Mouse (Mus musculus) embryonic facial prominence, embryonic 11.5 days (tissue): Measurements from ENCODE around the gene Mtr. TPM values are rescaled to one million over a fixed set of nuclear protein-coding genes. Genes with fewer than 3 reads are reported as not detected.
A peak's percentile ranks its signal among the peaks of the same experiment; 100 is the strongest.

Experiments used
- ATAC-seq: fragments of 200-750 bp; cut with Nextera tagmentation; replicated peaks from 2 replicates; pipeline ENCODE4 v1.8.0; 2017; ENCODE audit warnings: low read depth; ENCODE audit not compliant: insufficient number of reproducible peaks, low FRiP score, low TSS enrichment
- DNase-seq: peaks from one replicate; pipeline ENCODE4 v3.0.0-alpha.2; 2015; ENCODE audit warnings: low spot score
- H3K27ac ChIP-seq: fragments of 300-500 bp; sonication (generic); replicated peaks from 2 replicates; pipeline ENCODE4 v1.5.1; 2014; ENCODE audit warnings: mild to moderate bottlenecking, low read depth, low read length, control low read depth
- H3K27me3 ChIP-seq: fragments of 300-500 bp; sonication (generic); 2 replicates; pipeline ENCODE4 v1.6.1; 2014; ENCODE audit warnings: mild to moderate bottlenecking, low read length, moderate library complexity, mixed read lengths; ENCODE audit not compliant: control insufficient read depth, insufficient read depth
- H3K36me3 ChIP-seq: fragments of 300-500 bp; sonication (generic); replicated peaks from 2 replicates; pipeline ENCODE4 v1.6.1; 2014; ENCODE audit warnings: low read depth, mild to moderate bottlenecking, low read length, moderate library complexity, mixed read lengths; ENCODE audit not compliant: control insufficient read depth, insufficient read depth
- H3K4me1 ChIP-seq: fragments of 300-500 bp; sonication (generic); 2 replicates; pipeline ENCODE4 v1.6.1; 2014; ENCODE audit warnings: low read length, mixed read lengths; ENCODE audit not compliant: control insufficient read depth, insufficient read depth
- H3K4me2 ChIP-seq: fragments of 300-500 bp; sonication (generic); 2 replicates; pipeline ENCODE4 v1.6.1; 2014; ENCODE audit warnings: low read depth, mild to moderate bottlenecking, control low read depth, low read length, moderate library complexity
- H3K4me3 ChIP-seq: fragments of 300-500 bp; sonication (generic); 2 replicates; pipeline ENCODE4 v1.5.1; 2014; ENCODE audit warnings: low read depth, low read length, control low read depth
- H3K9ac ChIP-seq: fragments of 300-500 bp; sonication (generic); replicated peaks from 2 replicates; pipeline ENCODE4 v1.6.1; 2014; ENCODE audit warnings: mild to moderate bottlenecking, control low read depth, low read length
- H3K9me3 ChIP-seq: fragments of 300-500 bp; sonication (generic); replicated peaks from 2 replicates; pipeline ENCODE4 v1.6.1; 2016; ENCODE audit warnings: mild to moderate bottlenecking, low read length, inconsistent platforms, mixed read lengths; ENCODE audit not compliant: control insufficient read depth
- WGBS: fragments of 180-500 bp; shearing (Covaris S2); extraction: QIAGEN DNeasy Blood & Tissue Kit; methylation state at CpG from one replicate; pipeline ENCODE4 v1.1.7; 2014; 5-methylcytosine and 5-hydroxymethylcytosine counted together
- polyA plus RNA-seq: library from polyadenylated mRNA; unstranded; fragments of >200 nt; fragmentation: Nextera tagmentation; extraction: Ambion mirVana; gene quantifications from 2 replicates; pipeline ENCODE4 v1.2.1, GENCODE M21; 2014

Mtr gene
- polyA plus RNA-seq, 1 experiment from 2014 or later = 18.2 TPM

DNA sequence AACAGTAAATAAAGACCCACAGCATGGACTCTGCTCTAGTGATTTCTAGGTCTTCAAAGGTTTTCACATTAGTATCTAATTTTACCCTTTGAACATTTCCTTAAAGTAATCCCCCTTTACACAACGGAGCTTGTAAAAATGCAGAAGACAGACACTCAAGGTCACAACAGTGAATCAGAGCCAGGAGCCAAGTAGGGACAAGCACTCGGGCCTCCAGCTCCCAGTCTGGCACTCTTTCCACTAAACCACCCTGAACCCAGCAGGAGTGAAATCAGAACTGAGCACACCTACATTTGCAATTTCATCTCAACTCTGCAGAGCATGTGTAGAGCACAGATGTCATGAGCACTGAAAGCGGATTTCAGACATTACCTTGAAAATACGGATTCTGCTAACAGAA, 61.1 kb downstream of the Mtr start:
- H3K36me3 ChIP-seq = no peaks in the 10 kb centered on the region
- no peak overlapping the region for H3K4me2 ChIP-seq
- no peaks in the 10 kb centered on the region for H3K9me3 ChIP-seq
- 86% methylated on average over 4 of the region's 4 CpGs for WGBS
- H3K4me1 ChIP-seq = no peaks in the 10 kb centered on the region
- no peaks in the 10 kb centered on the region for H3K27me3 ChIP-seq
- no peak for ATAC-seq
- H3K4me3 ChIP-seq = no peak overlapping the region
- no peak overlapping the region for H3K27ac ChIP-seq
- DNase-seq = no peak
- H3K9ac ChIP-seq = no peak overlapping the region

DNA sequence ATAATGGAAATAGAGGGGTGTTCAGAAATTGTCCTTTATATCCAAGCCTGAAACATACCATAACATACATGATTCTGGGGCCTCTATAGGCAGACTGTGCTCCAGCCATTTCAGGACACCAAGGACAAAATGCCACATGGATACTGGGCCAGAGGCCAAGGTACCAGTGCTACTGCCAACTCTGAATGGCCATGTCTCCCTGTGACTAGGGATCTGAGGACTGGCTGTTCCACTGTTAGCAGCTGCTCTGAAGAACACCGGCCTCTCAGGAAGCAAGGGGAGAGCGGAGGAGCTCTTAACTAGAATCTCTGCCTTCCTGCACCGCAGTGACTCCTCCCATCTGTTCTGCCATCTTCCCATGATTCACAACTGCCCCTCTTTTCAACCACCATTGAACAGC, 61.9 kb downstream of the Mtr start:
- no peaks in the 10 kb centered on the region for H3K4me1 ChIP-seq
- no peaks in the 10 kb centered on the region for H3K9me3 ChIP-seq
- H3K9ac ChIP-seq = no peak overlapping the region
- no peak overlapping the region for H3K27ac ChIP-seq
- H3K36me3 ChIP-seq = no peaks in the 10 kb centered on the region
- H3K27me3 ChIP-seq = no peaks in the 10 kb centered on the region
- no peak for ATAC-seq
- 100% methylated on average over 3 of the region's 3 CpGs for WGBS
- no peak for DNase-seq
- no peak overlapping the region for H3K4me2 ChIP-seq
- H3K4me3 ChIP-seq = no peak overlapping the region

DNA sequence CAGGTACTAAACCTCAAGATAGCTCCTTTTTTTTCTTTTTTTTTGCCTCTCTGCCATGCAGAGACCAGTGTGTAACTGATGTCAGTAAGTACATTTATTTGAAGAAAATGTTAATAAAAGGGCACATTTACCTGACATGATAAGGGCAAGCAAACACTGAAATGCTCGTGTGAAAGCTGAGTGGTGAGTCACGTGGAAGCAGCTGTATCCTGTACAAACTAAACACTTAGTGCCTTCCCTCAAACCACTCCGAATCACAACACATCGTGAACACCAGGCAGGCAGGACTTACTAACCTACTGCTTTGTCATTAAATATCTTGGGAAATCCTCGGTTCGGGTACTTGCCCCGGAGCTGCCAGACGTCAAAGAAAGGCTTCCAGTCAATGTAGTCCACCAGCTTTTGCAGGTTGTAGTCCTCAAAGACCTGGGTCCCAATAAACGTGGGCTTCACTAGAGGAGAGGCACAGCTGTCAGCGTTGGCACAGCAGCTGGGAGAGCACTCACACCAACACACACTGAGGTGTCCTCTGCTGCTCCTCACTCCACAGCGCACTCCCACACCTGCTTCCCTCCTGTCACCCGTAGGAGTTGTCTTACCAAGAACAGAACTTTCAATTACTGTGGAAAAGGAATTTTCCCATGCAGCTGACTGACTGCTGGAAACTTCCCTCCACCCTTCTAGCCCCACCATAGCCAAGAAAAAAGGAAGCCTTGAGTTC, 62.8 kb downstream of the Mtr start:
- DNase-seq = no peak
- no peak overlapping the region for H3K9ac ChIP-seq
- no peaks in the 10 kb centered on the region for H3K9me3 ChIP-seq
- no peak overlapping the region for H3K4me2 ChIP-seq
- ATAC-seq = no peak
- no peak overlapping the region for H3K27ac ChIP-seq
- no peak overlapping the region for H3K4me3 ChIP-seq
- no peaks in the 10 kb centered on the region for H3K36me3 ChIP-seq
- no peaks in the 10 kb centered on the region for H3K27me3 ChIP-seq
- WGBS = 86% methylated on average over 12 of the region's 12 CpGs
- H3K4me1 ChIP-seq = no peaks in the 10 kb centered on the region

DNA sequence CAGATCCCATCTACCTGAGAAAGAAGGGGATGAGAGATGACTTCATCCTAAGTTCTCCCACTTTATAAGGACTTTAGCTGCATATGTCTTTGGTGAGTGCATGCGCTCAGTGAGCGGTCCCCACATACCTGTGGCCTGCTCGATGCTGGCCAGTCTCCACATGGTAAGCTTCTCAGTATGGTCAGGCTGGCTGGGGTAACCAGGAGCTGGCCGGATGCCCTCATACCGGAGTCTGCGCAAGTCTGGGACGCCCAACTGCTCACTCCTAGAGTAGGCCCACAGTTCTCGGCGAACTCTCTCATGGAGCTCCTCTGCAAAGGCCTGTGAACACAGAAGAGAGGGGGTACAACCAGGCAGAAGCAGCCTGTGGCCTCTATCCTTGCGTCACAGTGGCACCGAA, 68.7 kb downstream of the Mtr start:
- no peaks in the 10 kb centered on the region; the same call in 1 of the 2 replicates for H3K36me3 ChIP-seq
- H3K4me2 ChIP-seq = no peak overlapping the region
- ATAC-seq = no peak
- no peaks in the 10 kb centered on the region for H3K9me3 ChIP-seq
- WGBS = 94% methylated on average over 11 of the region's 11 CpGs
- no peak for DNase-seq
- no peak overlapping the region for H3K4me3 ChIP-seq
- no peak overlapping the region for H3K9ac ChIP-seq
- no peaks in the 10 kb centered on the region for H3K4me1 ChIP-seq
- no peaks in the 10 kb centered on the region for H3K27me3 ChIP-seq
- no peak overlapping the region for H3K27ac ChIP-seq

DNA sequence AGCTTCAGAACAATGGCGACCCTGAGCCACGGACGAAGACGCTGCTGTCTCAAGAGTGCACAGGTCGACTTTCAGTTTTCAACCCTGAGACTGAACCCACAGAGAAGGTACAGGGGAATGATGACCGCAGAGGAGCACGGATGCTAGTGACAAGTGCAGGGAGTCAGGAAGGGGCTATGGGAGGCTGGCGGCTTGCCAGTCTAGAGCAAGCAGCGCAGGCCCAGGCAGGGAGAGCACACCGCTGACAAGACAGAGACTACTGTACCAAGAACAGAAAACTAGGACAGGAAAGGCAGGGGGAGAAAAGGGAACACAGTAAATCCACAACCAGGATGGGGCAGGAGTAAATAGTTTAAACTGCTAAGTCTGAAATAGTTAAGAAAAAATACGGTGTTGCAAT, 69.1 kb downstream of the Mtr start:
- no peaks in the 10 kb centered on the region for H3K4me1 ChIP-seq
- ATAC-seq (no peak), DNase-seq (no peak)
- no peak overlapping the region for H3K9ac ChIP-seq
- no peaks in the 10 kb centered on the region; the same call in 1 of the 2 replicates for H3K36me3 ChIP-seq
- H3K4me3 ChIP-seq = no peak overlapping the region
- H3K27me3 ChIP-seq = no peaks in the 10 kb centered on the region
- no peak overlapping the region for H3K27ac ChIP-seq
- no peak overlapping the region for H3K4me2 ChIP-seq
- WGBS = 83% methylated on average over 11 of the region's 11 CpGs
- no peaks in the 10 kb centered on the region for H3K9me3 ChIP-seq

DNA sequence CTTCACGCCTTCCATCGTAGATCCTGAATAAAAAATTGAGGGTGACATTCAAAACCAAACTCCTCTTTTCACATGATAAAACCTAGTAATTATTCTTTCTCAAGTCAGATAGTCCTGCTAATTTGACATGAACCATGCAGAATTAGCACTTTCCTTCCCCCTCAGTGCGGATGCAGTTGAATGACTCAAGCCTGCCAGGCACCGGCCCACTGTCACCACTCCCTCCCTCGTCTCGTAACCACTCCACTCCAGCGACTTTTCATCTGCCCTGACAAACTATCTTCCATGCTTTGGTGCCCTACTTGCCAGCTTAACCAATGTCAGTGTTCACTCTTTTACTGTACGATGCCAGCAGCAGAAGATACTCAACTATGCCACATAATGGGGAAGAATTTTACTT, 78.4 kb downstream of the Mtr start:
- Histone ChIP-seq H3K36me3 (no peaks in the 10 kb centered on the region), H3K9me3 (no peaks in the 10 kb centered on the region), H3K9ac (no peak overlapping the region), H3K4me3 (no peak overlapping the region), H3K4me1 (no peaks in the 10 kb centered on the region), H3K27ac (no peak overlapping the region), H3K4me2 (no peak overlapping the region), H3K27me3 (no peaks in the 10 kb centered on the region)
- DNase-seq = no peak
- no peak for ATAC-seq
- 76% methylated on average over 8 of the region's 8 CpGs for WGBS

DNA sequence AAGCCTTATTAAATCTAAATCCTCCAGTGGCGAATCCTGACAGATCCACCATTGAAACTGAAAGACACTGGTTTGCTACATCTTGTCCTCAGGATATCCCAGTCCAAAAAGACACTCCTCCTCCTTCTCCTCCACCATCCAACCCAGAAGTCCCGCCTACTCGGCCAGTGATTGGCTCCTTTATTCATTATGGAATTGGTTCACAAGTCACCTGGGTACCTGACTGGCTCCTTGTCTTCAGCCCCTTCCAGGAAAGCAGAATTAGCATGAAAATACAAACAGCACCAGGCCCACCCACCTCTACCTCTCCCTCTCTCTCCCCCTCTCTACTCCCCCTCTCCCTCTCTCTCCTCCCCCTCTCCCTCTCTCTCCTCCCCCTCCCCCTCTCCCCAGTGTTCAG, 81.2 kb downstream of the Mtr start:
- DNase-seq (no peak), ATAC-seq (no peak)
- 21% methylated on average over 3 of the region's 3 CpGs for WGBS
- Histone ChIP-seq H3K27me3 (no peaks in the 10 kb centered on the region), H3K27ac (no peak overlapping the region), H3K36me3 (no peaks in the 10 kb centered on the region), H3K9me3 (no peaks in the 10 kb centered on the region), H3K4me1 (no peaks in the 10 kb centered on the region), H3K4me2 (no peak overlapping the region), H3K4me3 (no peak overlapping the region), H3K9ac (no peak overlapping the region)

DNA sequence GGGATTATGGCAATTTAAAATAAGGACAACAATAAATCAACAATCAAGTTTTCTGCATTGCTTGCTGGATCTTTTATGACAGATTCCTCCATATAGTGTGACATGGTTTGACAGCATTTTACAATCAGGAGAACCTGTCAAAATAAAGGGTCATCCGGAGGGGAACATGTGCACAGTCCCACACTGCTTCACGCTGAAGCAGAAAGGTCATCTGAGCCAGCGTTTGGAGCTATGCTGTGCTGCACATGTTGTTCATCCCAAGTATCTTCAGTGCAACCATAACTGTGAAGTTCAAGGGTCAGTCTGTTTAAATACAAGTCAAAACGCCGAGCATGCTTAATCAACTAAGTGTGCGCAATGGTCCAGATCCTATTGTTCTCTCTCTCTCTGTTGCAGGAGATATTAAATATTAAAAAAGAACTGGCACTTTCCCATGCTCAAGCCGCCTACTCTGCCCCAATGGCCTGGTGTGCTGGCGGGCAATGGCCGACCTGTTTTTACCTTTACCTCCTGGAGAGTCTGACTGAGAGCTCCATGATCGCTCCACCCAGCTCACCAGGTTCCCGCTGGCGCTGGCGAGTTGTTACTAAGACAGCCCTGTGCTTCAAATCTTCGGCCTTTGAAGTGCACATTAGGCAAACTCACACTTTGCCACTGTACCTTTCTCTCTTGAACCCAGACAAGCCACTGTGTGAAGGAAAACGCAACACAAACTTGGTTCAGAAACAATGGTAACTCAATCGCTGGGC, 81.8 kb downstream of the Mtr start:
- no peak overlapping the region for H3K27ac ChIP-seq
- H3K36me3 ChIP-seq = no peaks in the 10 kb centered on the region
- H3K4me1 ChIP-seq = no peaks in the 10 kb centered on the region
- DNase-seq (no peak), ATAC-seq (0 out of 2 replicates have a peak, but pooled peaks have one; percentile 29)
- H3K9me3 ChIP-seq = no peaks in the 10 kb centered on the region
- no peak overlapping the region for H3K4me3 ChIP-seq
- H3K9ac ChIP-seq = no peak overlapping the region
- no peaks in the 10 kb centered on the region for H3K27me3 ChIP-seq
- H3K4me2 ChIP-seq = no peak overlapping the region
- 35% methylated on average over 16 of the region's 16 CpGs for WGBS
